Mouse (Mus musculus): ENCODE results near the gene Kdm4c.
"Not testable (repeated sequence)": the region's sequence is repeated elsewhere in the genome, so short reads cannot be mapped to it uniquely, and the experiment has no call there.

Gene Kdm4c

GRCm38 (mm10) chr4:74311135-74311534 is 68.8 kb downstream of the Kdm4c start:
- DNase-seq (ENCODE audit: low spot score in 2 of 2), result no peak

DNA sequence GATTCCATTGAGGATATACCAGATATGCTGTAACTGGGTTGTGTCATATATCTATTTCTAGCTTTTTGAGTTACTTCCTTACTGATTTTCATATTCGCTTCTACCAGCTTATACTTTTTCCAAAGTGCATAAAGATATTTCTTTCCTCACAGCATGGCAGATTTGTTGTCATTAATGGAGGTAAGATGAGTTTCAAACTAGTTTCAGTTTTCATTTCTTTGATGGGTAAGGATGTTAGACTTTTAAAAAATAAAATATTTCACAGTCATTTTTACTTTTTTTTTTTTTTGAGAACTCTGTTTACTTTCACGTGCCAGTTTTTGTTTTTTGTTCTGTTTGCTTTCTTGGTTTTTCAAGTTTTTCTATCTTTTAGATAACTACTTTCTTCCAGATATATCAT is 70.6 kb downstream of the Kdm4c start:
- DNase-seq (ENCODE audit: low spot score in 2 of 2), result no peak

- no peak for DNase-seq (ENCODE audit: low spot score in 2 of 2)
Measured at GRCm38 (mm10) chr4:74315388-74315787, 73.1 kb downstream of the Kdm4c start.

- no peak for DNase-seq (ENCODE audit: low spot score in 2 of 2)
Measured at GRCm38 (mm10) chr4:74319313-74319712, 77.0 kb downstream of the Kdm4c start.

DNA sequence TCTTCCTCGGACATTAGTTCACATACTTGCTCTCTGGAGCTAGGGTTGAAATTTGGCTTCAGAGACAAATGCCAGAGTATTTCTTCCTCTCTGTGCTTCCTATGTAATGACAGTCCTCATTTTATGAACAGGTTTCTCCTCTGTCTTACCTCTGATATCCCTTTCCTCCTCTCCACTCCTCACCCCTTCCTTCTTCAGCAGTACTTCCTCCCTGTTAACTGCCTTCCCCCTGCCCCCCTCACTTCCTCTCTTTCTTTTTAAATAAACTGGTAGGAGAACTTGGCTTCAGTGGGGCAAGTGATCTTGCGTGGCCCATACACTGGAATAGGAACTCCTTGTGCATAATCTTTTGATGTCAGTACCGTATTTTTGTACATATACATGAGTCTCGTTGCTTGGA is 115.2 kb downstream of the Kdm4c start:
- DNase-seq (ENCODE audit: low spot score in 2 of 2), result no peak

- no peak for DNase-seq (ENCODE audit: low spot score in 2 of 2)
Measured at GRCm38 (mm10) chr4:74360274-74360673, 118.0 kb downstream of the Kdm4c start.

GRCm38 (mm10) chr4:74386583-74386982 is 144.3 kb downstream of the Kdm4c start:
- no peak for DNase-seq (ENCODE audit: low spot score in 2 of 2)

DNA sequence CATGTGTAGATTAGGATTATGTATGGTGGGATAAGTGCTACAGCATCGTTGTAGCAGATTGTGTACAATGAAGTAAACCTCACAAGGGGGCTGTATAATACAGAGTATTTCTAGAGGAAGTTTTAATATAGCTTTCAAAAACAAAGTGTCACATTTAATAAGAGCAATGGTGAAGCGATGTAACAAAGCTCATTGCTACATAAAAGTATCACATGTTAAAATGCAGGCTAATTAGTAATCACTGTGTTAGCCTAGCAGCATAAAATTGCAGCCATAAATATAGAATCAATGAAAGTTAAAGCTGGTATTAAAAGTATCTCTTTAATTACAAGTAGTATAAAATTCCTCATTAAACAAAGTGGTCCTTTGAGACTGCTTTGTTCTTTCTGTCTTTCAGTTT is 150.9 kb downstream of the Kdm4c start:
- DNase-seq (ENCODE audit: low spot score in 2 of 2), result no peak

- no peak for DNase-seq (ENCODE audit: low spot score in 2 of 2)
Measured at GRCm38 (mm10) chr4:74396562-74396961, 154.3 kb downstream of the Kdm4c start.

GRCm38 (mm10) chr4:74401617-74402313 is 159.5 kb downstream of the Kdm4c start:
- DNase-seq (ENCODE audit: low spot score in 2 of 2), result not testable (repeated sequence)

- no peak for DNase-seq (ENCODE audit: low spot score in 2 of 2)
Measured at GRCm38 (mm10) chr4:74408731-74409130, 166.4 kb downstream of the Kdm4c start.

GRCm38 (mm10) chr4:74419794-74420193 is 177.5 kb downstream of the Kdm4c start:
- DNase-seq (ENCODE audit: low spot score in 2 of 2), result no peak

Data from thymus, postnatal 10 days (tissue).